Mouse (Mus musculus): ENCODE data around the gene Pla2g10. TPM values are rescaled to one million over a fixed set of nuclear protein-coding genes. Genes with fewer than 3 reads are reported as not detected.
"Not testable (repeated sequence)": the region's sequence is repeated elsewhere in the genome, so short reads cannot be mapped to it uniquely, and the experiment has no call there.

The Pla2g10 gene
- polyA plus RNA-seq, 1 experiment from 2014 or later, result not detected

GRCm38 (mm10) chr16:13716821-13717553 lies 13.8 kb downstream of the Pla2g10 start:
- no peak overlapping the region for H3K27ac ChIP-seq (replicated peaks)
- H3K4me2 ChIP-seq (replicated peaks), result no peak overlapping the region
- no peak overlapping the region for H3K4me3 ChIP-seq
- no peak overlapping the region for H3K9ac ChIP-seq (replicated peaks)
- 78% methylated on average over 2 of the region's 2 CpGs for WGBS
- ATAC-seq (replicated peaks), result no peak
- no peaks in the 10 kb centered on the region for H3K9me3 ChIP-seq
- H3K27me3 ChIP-seq, result no peaks in the 10 kb centered on the region
- no peaks in the 10 kb centered on the region for H3K4me1 ChIP-seq
- no peaks in the 10 kb centered on the region for H3K36me3 ChIP-seq

DNA sequence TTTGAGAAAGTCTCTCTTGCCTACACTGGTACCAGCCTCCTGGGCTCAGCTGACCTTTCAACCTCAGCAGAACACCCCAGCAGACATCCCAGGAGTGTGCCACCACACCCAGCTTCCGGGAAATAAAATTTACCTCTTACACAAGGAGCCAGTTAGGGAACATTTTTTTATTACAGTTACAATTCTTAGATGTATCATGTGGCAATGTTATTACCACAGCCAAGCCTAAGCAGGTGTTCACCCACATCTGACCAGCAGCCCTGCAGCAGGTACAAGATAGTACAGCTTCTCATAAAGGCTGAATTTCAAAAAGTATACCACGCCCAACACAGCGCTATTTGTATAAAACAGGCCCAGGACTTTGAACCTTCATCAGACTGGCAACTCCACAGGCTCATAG lies 15.9 kb downstream of the Pla2g10 start:
- Histone ChIP-seq H3K9me3 (no peaks in the 10 kb centered on the region), H3K9ac (replicated peaks) (no peak overlapping the region), H3K27me3 (no peaks in the 10 kb centered on the region), H3K4me1 (no peaks in the 10 kb centered on the region), H3K4me3 (no peak overlapping the region), H3K36me3 (no peaks in the 10 kb centered on the region), H3K27ac (replicated peaks) (no peak overlapping the region), H3K4me2 (replicated peaks) (no peak overlapping the region)
- 93% methylated on average over 3 of the region's 3 CpGs for WGBS
- ATAC-seq (replicated peaks), result no peak

DNA sequence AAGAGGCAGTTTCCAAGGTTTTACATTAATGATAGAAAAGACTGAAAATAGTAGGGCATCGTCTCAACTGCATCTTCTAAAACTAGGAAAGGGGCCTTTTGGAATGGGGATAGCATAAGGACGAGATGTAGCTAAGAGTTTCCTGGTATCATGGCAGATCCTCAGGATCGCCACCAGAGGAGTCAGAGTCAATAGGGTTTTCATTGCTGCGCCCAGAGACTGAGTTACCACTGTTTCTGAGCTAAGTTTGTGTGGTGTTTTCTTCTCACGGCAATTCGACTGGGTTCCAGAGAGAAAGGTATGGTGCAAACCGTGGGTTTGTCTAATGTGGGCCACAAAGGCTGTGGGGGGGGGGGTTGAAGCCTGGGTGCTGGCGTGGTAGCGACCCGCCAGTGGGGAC lies 26.1 kb downstream of the Pla2g10 start:
- H3K4me1 ChIP-seq, result no peaks in the 10 kb centered on the region
- no peak overlapping the region for H3K27ac ChIP-seq (replicated peaks)
- WGBS, result 95% methylated on average over 10 of the region's 10 CpGs
- H3K4me3 ChIP-seq, result no peak overlapping the region
- H3K9ac ChIP-seq (replicated peaks), result no peak overlapping the region
- no peaks in the 10 kb centered on the region for H3K9me3 ChIP-seq
- ATAC-seq (replicated peaks), result no peak
- no peaks in the 10 kb centered on the region for H3K27me3 ChIP-seq
- H3K4me2 ChIP-seq (replicated peaks), result no peak overlapping the region
- peaks cover 49% of the 10 kb centered on the region for H3K36me3 ChIP-seq

DNA sequence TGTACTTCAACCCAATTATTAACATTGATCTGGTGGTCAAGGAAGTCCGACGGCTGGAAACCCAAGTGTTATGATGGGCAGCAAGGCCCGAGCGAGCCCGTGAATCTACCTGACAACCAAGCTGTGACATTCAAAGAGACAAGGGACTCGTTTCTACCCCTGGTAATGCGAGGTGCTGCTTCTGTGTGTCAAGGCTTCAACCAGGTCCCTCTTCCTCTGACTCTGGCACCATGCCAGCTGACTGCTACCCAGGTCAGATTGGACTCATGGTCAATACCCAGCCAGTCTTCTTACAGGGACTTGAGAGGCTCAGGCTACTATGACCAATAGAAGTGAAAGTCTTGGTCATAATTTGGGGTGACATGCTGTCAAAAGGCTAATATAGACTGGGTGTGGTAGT lies 28.6 kb downstream of the Pla2g10 start:
- no peaks in the 10 kb centered on the region for H3K9me3 ChIP-seq
- H3K27me3 ChIP-seq, result no peaks in the 10 kb centered on the region
- H3K4me3 ChIP-seq, result no peak overlapping the region
- H3K4me2 ChIP-seq (replicated peaks), result no peak overlapping the region
- H3K27ac ChIP-seq (replicated peaks), result no peak overlapping the region
- no peak for ATAC-seq (replicated peaks)
- WGBS, result 95% methylated on average over 7 of the region's 7 CpGs
- no peak overlapping the region for H3K9ac ChIP-seq (replicated peaks)
- peaks cover 73% of the 10 kb centered on the region for H3K36me3 ChIP-seq
- H3K4me1 ChIP-seq, result no peaks in the 10 kb centered on the region

DNA sequence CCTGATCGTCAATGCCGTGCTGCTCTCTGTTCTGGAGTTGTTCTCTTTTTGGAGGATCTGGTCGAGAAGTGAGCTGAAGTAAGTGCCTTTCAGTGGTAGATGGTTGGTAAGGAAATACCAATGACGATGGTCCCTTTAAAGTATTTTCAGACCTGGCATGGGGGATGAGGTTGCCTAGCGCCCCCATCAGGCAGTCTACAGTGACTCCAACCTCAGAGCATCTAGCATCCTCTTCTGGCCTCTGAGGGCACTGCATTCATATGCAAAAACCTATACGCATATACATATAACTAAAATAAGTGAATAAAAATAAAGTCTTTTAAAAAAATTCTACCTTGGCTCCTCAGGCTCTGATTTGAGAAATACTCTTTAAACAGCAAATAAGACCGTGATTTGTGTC lies 31.8 kb downstream of the Pla2g10 start:
- H3K36me3 ChIP-seq, result peaks cover 78% of the 10 kb centered on the region
- H3K4me2 ChIP-seq (replicated peaks), result no peak overlapping the region
- H3K9me3 ChIP-seq, result no peaks in the 10 kb centered on the region
- no peaks in the 10 kb centered on the region for H3K27me3 ChIP-seq
- 87% methylated on average over 7 of the region's 7 CpGs for WGBS
- H3K4me1 ChIP-seq, result no peaks in the 10 kb centered on the region
- no peak overlapping the region for H3K27ac ChIP-seq (replicated peaks)
- H3K9ac ChIP-seq (replicated peaks), result no peak overlapping the region
- no peak overlapping the region for H3K4me3 ChIP-seq
- no peak for ATAC-seq (replicated peaks)

- Histone ChIP-seq H3K27ac (replicated peaks) (no peak overlapping the region), H3K36me3 (peaks cover 22% of the 10 kb centered on the region), H3K27me3 (no peaks in the 10 kb centered on the region), H3K4me1 (peaks cover under 1% of the 10 kb centered on the region; the same call in 1 of the 2 replicates), H3K4me2 (replicated peaks) (no peak overlapping the region), H3K9me3 (no peaks in the 10 kb centered on the region), H3K4me3 (no peak overlapping the region), H3K9ac (replicated peaks) (no peak overlapping the region)
- WGBS, result 92% methylated on average over 3 of the region's 3 CpGs
- ATAC-seq (replicated peaks), result no peak
Measured at GRCm38 (mm10) chr16:13678601-13679319, 52.0 kb downstream of the Pla2g10 start.

DNA sequence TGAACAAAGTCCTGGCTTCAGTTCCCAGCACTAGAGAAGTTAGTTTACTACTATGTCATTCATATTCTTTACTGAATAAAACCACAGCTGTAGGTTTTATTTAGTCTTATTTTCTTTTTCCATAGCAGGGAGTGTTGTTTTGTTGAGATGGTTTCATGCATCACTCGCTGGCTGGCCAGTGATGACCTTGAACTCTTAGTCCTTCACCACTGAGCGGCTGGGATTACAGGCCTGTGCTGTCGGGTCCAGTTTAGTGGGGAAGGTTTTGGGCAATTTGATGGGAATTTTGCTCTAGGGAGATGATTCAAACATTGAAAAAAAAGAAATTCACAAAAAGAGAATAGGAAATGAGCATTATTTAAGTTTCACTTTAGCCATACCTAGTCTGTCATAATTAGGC lies 56.3 kb downstream of the Pla2g10 start:
- ATAC-seq (replicated peaks), result no peak
- no peaks in the 10 kb centered on the region for H3K27me3 ChIP-seq
- peaks cover 20% of the 10 kb centered on the region for H3K36me3 ChIP-seq
- no peaks in the 10 kb centered on the region for H3K9me3 ChIP-seq
- H3K9ac ChIP-seq (replicated peaks), result no peak overlapping the region
- 94% methylated on average over 3 of the region's 3 CpGs for WGBS
- no peak overlapping the region for H3K27ac ChIP-seq (replicated peaks)
- peaks cover 18% of the 10 kb centered on the region for H3K4me1 ChIP-seq
- no peak overlapping the region for H3K4me2 ChIP-seq (replicated peaks)
- H3K4me3 ChIP-seq, result no peak overlapping the region

DNA sequence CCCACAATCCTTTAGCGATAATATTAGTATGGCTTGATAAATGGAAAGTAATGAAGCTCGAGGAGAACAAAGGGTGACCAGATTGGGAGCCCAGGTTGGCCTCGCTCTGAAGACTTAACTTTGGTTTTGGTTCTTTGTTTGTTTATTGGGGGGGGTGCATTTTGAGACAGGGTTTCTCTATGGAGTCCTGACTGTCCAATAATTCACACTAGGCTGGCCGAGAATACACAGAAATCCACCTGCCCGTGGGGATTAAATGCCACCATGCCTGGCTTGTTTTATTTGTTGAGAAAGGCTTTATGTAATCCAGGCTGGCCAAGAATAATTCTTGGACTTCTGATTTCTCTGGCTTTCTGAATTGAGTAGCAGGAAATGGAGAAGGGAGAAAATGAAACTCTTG lies 57.7 kb downstream of the Pla2g10 start:
- ATAC-seq (replicated peaks), result no peak
- Histone ChIP-seq H3K9ac (replicated peaks) (no peak overlapping the region), H3K4me3 (peak overlapping the region; percentile 96; the same call in 1 of the 2 replicates), H3K27ac (replicated peaks) (no peak overlapping the region), H3K9me3 (no peaks in the 10 kb centered on the region), H3K27me3 (no peaks in the 10 kb centered on the region), H3K4me1 (peaks cover 18% of the 10 kb centered on the region), H3K4me2 (replicated peaks) (peak overlapping the region; percentile 71), H3K36me3 (peaks cover 14% of the 10 kb centered on the region)
- 68% methylated on average over 5 of the region's 5 CpGs for WGBS

DNA sequence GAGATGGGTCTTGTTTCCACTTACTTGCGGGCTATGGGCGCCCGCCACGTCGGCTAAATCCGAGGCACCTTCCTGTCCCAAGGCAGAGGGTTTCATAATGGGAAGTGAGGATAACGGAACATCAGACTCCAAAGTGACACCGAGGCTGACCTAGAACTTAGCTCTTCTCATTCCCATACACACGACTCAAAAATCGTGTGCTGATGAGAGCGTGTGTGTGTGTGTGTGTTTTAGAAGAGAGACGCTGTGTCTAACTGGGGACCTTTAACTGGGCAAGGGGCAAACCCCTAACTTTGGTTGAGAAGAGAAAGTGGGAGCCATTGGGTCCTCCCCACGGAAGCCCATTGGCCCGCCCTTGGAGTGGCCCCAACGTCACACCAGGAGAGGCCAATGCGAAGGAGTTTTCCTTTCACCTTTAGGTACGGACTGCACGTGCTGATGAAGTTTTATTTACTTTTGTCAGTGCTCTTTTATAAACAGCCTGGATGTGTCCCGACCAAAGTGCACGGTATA lies 58.3 kb downstream of the Pla2g10 start:
- H3K4me1 ChIP-seq, result peaks cover 19% of the 10 kb centered on the region
- no peaks in the 10 kb centered on the region for H3K27me3 ChIP-seq
- 1% methylated on average over 20 of the region's 20 CpGs for WGBS
- peak; percentile 12; the same call in 1 of the 2 replicates for ATAC-seq (replicated peaks)
- peak overlapping the region; percentile 71 for H3K4me2 ChIP-seq (replicated peaks)
- H3K4me3 ChIP-seq, result peak overlapping the region; percentile 96
- H3K27ac ChIP-seq (replicated peaks), result peak overlapping the region; percentile 88
- H3K36me3 ChIP-seq, result peaks cover 14% of the 10 kb centered on the region
- peak overlapping the region; percentile 79 for H3K9ac ChIP-seq (replicated peaks)
- no peaks in the 10 kb centered on the region for H3K9me3 ChIP-seq

GRCm38 (mm10) chr16:13671685-13672385 lies 58.9 kb downstream of the Pla2g10 start, which contains the start of the genes Bfar and 3110001I22Rik:
TSS of gene Bfar (plus strand) at chr16:13671858.
TSS of gene 3110001I22Rik (plus strand) at chr16:13671929.
- Histone ChIP-seq H3K9ac (replicated peaks) (peak within 1 kb of the TSS; percentile 79), H3K27me3 (no peaks in the 10 kb centered on the region), H3K4me3 (peak within 1 kb of the TSS; percentile 96), H3K4me1 (peaks cover 25% of the 10 kb centered on the region), H3K36me3 (peaks cover 8% of the 10 kb centered on the region; the same call in 1 of the 2 replicates), H3K9me3 (no peaks in the 10 kb centered on the region), H3K27ac (replicated peaks) (peak within 1 kb of the TSS; percentile 88), H3K4me2 (replicated peaks) (peak within 1 kb of the TSS; percentile 71)
- WGBS, result 0% methylated on average over 54 of the region's 54 CpGs
- ATAC-seq (replicated peaks), result peak; percentile 93

DNA sequence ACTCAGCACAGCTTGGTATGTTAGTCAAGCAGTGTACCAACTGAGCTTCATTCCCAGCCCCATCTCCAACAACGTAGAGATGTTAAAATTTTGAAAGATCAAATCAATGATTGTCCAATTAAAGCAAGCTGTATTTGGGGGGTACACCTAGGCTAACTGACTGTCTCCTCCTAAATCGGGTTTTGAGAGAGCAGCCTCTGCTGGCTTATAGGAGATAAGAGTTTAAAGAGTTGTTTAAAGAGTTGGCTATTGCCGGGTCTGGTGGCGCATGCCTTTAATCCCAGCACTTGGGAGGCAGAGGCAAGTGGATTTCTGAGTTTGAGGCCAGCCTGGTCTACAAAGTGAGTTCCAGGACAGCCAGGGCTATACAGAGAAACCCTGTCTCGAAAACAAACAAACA lies 59.9 kb downstream of the Pla2g10 start:
- H3K4me1 ChIP-seq, result peaks cover 27% of the 10 kb centered on the region
- not testable (repeated sequence) for H3K27me3 ChIP-seq; H3K27ac ChIP-seq (replicated peaks); ATAC-seq (replicated peaks); H3K9me3 ChIP-seq; H3K9ac ChIP-seq (replicated peaks); H3K36me3 ChIP-seq
- peak overlapping the region; percentile 71; the same call in 1 of the 2 replicates for H3K4me2 ChIP-seq (replicated peaks)
- peak overlapping the region; percentile 96 for H3K4me3 ChIP-seq
- WGBS, result 77% methylated on average over 5 of the region's 5 CpGs

DNA sequence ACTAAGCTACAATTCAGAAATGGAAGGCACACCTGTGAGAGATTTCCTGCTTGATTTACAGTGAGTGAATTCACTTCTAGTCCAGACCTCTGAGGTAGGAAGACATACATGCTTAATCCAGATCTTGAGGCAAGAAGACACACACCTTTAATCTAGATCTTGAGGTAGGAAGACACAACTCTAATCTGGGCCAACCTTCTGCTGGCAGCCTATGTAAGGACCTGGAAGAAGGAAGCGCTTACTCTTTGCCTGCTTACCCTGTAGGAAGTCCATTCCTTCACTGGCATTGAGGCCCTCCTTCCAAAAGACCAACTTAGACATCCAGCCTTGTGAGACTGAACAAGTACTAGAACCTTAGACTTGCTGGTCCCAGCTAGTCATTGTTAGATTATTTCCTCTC lies 61.5 kb downstream of the Pla2g10 start:
- WGBS, result 90% methylated on average over 1 of the region's 1 CpGs
- H3K4me1 ChIP-seq, result peaks cover 27% of the 10 kb centered on the region
- no peaks in the 10 kb centered on the region for H3K9me3 ChIP-seq
- no peak overlapping the region for H3K9ac ChIP-seq (replicated peaks)
- peaks cover 7% of the 10 kb centered on the region; the same call in 1 of the 2 replicates for H3K36me3 ChIP-seq
- no peak overlapping the region for H3K27ac ChIP-seq (replicated peaks)
- ATAC-seq (replicated peaks), result no peak
- H3K27me3 ChIP-seq, result no peaks in the 10 kb centered on the region
- no peak overlapping the region for H3K4me2 ChIP-seq (replicated peaks)
- H3K4me3 ChIP-seq, result no peak overlapping the region

Measured in forebrain, embryonic 15.5 days (tissue).